Mouse (Mus musculus) brain, adult 2 months (tissue): Measurements from ENCODE around the gene Lypd4.

Experiments used
- DNase-seq: peaks from one replicate; pipeline ENCODE4 v3.0.0; 2011; ENCODE audit warnings: low read depth, low spot score

The Lypd4 gene

DNA sequence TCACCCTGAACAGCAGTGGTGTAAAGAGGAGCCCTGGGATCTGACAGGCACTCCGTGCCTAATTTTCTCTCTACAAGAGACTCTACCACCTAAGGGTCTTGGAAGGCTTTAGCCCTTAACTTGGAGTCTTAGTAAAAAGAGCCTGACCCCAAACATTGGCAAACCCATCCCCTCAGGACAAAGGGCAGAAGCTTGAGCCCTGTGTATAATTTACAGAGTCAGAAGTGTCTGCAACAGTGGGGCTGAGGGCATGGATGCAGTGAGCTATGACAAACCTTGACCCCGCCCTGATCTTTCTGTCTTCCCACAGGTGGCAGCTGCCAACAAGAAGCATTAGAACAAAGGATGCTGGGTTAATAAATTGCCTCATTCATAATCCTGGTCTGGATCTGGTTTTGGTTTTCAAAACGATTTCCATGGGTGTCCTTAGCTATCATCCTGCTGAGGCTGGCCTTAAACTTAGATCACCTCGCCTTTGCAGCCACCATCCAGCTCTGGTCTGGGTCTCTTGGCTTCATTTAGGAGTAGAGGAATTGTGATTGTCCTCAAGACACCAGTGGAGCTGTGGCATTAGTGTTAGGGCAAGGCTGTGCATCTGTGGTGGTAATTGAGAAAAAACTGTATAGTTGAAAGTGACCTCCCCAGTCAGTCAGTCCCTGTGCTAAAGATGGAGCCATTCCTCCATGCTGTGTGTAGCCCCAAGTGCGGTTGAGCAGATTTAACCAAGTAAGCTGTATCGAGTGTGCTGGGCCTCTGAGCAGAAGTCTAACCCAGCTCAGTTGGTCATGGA lies 19.9 kb upstream of the Lypd4 start:
- DNase-seq, result no peak

DNA sequence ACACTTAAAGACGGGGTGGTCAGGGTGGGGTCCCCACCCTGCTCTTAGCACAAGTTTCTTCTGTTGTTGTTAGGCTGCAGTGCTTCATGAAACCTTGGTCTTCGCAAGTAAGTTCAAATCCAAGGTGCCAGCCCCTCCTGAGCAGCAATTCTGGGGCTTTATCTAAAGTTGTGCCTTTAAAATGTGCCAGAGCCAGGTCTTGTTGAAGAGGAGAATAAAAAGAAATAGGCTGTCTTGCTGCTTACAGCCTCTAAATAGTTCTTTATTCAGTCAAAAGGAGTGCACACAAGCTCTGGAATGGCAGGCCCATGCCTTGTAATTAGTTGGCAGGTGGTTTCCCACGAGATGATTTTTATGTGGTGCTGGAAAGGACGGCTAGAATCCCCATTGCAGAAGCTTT lies 17.4 kb upstream of the Lypd4 start:
- no peak for DNase-seq

- DNase-seq, result no peak
Observed at GRCm38 (mm10) chr7:24886308-24886633, 16.5 kb upstream of the Lypd4 start.

GRCm38 (mm10) chr7:24885468-24886307 lies 15.9 kb upstream of the Lypd4 start:
- DNase-seq, result no peak

GRCm38 (mm10) chr7:24884693-24885291 lies 15.1 kb upstream of the Lypd4 start:
- DNase-seq, result peak; percentile 31

GRCm38 (mm10) chr7:24883896-24884692 lies 14.4 kb upstream of the Lypd4 start, which contains the start of gene Rps19:
Gene Rps19, plus strand, starts transcription at chr7:24884371.
- peak; percentile 100 for DNase-seq

DNA sequence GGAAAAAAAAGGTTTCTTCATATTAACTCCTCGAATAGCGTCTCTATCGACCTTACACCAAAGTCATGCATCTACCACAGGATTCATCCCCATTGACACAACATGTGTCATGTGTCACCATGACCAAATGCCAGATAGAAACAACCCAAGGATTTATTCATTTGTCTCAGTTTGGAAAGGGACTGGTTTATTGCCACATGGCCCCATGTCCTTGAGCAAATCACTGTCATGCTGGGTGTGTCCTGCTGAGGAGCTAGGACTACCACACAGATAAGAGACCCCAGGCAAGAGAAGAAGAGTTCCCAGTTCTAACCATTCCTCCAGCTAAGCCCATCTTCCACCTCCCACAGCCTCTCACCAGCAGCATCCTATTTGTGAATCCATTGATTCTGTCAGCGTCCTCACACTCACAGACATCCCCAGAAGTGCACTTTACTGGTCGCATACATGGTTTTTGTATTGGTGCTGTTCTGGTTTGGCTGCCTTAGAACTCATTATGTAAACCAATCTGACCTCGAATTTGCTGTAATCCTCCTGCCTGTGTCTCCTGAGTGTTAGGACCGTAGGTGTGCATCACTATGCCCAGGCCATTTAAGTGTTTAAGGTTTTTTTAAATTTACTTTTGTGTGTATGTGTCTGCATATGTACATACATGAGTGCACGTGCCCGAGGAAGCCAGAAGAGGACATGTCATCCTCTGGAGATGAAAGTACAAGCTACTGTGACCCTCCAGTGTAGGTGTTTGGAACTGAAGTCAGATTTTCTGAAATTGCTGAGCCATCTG lies 12.9 kb upstream of the Lypd4 start:
- DNase-seq, result no peak

- DNase-seq, result no peak
Observed at GRCm38 (mm10) chr7:24879620-24880019, 9.9 kb upstream of the Lypd4 start.

- no peak for DNase-seq
Observed at GRCm38 (mm10) chr7:24877588-24877987, 7.8 kb upstream of the Lypd4 start.

DNA sequence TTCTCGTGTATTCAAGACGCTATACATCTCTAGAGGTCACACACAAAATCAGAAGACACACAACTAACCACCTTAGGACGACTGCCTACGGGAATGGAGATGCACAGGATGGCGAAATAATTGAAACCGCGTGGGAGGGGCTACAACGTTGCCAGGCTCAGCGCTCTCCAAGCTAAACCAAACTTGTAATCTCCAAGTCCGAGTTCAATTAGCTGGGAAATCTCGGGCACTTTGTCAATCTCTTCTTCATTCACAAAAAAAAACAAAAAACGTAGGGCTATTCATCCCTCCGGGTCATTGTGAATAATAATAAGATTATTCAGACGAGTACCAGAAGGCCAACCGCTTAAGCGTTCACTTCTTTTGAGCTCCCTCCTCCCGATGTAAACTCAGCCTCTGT lies 661 bp downstream of the Lypd4 start:
- DNase-seq, result no peak

- DNase-seq, result no peak
Observed at GRCm38 (mm10) chr7:24864156-24864555, 5.6 kb downstream of the Lypd4 start.

- DNase-seq, result no peak
Observed at GRCm38 (mm10) chr7:24862853-24863252, 6.9 kb downstream of the Lypd4 start.

DNA sequence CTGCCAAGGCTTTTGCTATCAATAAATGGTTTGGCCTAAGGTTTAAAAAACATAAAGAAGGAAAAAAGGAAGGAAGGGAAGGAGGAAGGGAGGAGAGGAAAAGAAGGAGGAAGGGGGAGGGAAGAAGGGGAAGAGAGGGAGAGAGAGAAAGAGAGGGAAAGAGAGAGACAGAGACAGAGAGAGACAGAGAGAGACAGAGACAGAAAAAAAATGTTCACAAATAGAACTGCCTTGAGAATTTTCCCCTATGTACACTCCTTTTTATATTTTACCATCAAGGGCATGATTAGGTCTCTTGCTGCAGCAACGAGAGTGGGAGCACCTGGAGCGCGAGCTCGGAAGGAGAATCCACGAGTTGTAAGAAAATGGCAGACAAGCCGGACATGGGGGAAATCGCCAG lies 7.8 kb downstream of the Lypd4 start, which contains the start of gene Gm9844:
Gm9844 (plus strand) TSS at position 301 of the 400 bp plus-strand sequence.
- DNase-seq, result no peak

DNA sequence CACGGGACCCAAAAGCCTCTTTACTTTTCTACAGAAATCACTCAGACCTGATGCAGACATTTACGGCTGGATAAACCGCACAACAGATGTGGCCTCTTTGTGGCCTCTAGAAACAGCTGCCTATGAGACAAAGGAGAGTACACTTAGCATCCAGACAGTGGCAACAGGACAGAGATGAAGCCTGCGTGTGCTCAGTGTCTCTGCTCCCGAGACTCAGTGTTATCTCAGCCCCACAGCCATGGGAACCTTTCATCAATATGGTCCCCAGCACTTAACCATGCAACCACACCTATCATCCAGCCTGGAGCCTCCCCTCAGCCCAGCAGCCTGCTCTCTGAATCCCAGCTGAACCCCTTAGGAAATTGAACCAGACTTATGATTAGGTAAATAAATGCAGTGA lies 10.5 kb downstream of the Lypd4 start:
- no peak for DNase-seq

- DNase-seq, result no peak
Observed at GRCm38 (mm10) chr7:24856460-24857120, 13.2 kb downstream of the Lypd4 start.

- DNase-seq, result no peak
Observed at GRCm38 (mm10) chr7:24853695-24854094, 16.0 kb downstream of the Lypd4 start.

DNA sequence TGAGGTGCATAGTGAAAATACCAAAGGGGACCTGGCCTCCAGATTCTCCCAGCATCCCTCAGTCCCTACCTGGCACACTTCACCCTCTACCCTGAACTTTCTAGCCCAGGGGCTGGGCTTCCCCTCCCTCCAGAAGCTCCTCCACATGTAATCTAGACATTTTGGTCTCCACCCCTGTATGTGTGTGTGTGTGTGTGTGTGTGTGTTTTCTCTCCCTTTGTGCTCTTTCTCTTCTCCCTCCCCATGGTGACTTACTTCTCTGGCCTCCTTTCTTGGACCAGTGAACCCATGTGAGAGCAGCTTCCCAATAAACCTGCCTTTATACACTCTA lies 16.5 kb downstream of the Lypd4 start:
- no peak for DNase-seq

- no peak for DNase-seq
Observed at GRCm38 (mm10) chr7:24852557-24853232, 17.0 kb downstream of the Lypd4 start.

GRCm38 (mm10) chr7:24851596-24852325 lies 18.0 kb downstream of the Lypd4 start:
- no peak for DNase-seq
